Comparison of ENCODE assay signal across 25 mouse cellular contexts in genomic region chr1:124103049-124103448, GRCm38 (mm10). TPM values are rescaled to one million over a fixed set of nuclear protein-coding genes. Genes with fewer than 3 reads are reported as not detected.
DNase-seq lines count a peak whose midpoint lies in the region; ATAC-seq and TF ChIP-seq lines count a peak whose summit lies in the region.
"Had no signal": no experiment of that assay in that cellular context is flagged by ENCODE, and none has a peak within 500 bp of the region (broad histone marks: within the 10 kb centered on the region; RNA-seq: fewer than 3 reads in every experiment).

No protein-coding gene starts in this region.

- TF ChIP-seq EP300 in ES-Bruce4 (IDR thresholded peaks at IDR 0.05; ENCODE audit: insufficient read depth, low read depth, low read length): no peak

- TF ChIP-seq POLR2A in ES-Bruce4 (IDR thresholded peaks at IDR 0.05; ENCODE audit: insufficient read depth, low read length): no peak
- no peak for TF ChIP-seq POLR2A in bone marrow macrophage, adult 2 months (IDR thresholded peaks at IDR 0.05; ENCODE audit: borderline replicate concordance, low read depth, low read length)

- no peak overlapping the region for H3K4me3 ChIP-seq in embryonic facial prominence, embryonic 11.5 days (ENCODE audit: low read depth, low read length)
- H3K4me3 ChIP-seq in embryonic facial prominence, embryonic 10.5 days: no peak overlapping the region
- no peak overlapping the region for H3K4me3 ChIP-seq in left cerebral cortex, adult 2 months
- no peak overlapping the region for H3K4me3 ChIP-seq in ES-Bruce4 (ENCODE audit: low read depth, low read length)
- H3K4me3 ChIP-seq in bone marrow macrophage, adult 2 months (ENCODE audit: insufficient read depth, low read length): no peak overlapping the region
- H3K4me3 ChIP-seq: heart, embryonic 12.5 days; megakaryocyte, embryonic 14.5 days had no signal

- ATAC-seq in embryonic facial prominence, embryonic 11.5 days (replicated peaks; ENCODE audit: insufficient number of reproducible peaks, low FRiP score, low TSS enrichment, low read depth): no peak
- no peak for ATAC-seq in monocyte, adult 5-6 weeks (replicated peaks; ENCODE audit: insufficient number of reproducible peaks, low FRiP score, low TSS enrichment, poor library complexity, severe bottlenecking)
- ATAC-seq: intestine, embryonic 16.5 days; lung, postnatal 0 days; midbrain, embryonic 16.5 days had no signal

- intact Hi-C loops in left cerebral cortex, adult 2 months (cut with DNase I): no loop called here

- no peak overlapping the region for H3K9ac ChIP-seq in embryonic facial prominence, embryonic 11.5 days (replicated peaks; ENCODE audit: low read length)
- H3K9ac ChIP-seq in ES-Bruce4 (ENCODE audit: low read depth, poor library complexity, severe bottlenecking): no peak overlapping the region
- H3K9ac ChIP-seq: heart, embryonic 12.5 days; hindbrain, embryonic 14.5 days; liver, embryonic 14.5 days had no signal

- no peaks in the 10 kb centered on the region for H3K36me3 ChIP-seq in embryonic facial prominence, embryonic 11.5 days (replicated peaks; ENCODE audit: control insufficient read depth, insufficient read depth, low read depth, low read length)
- no peaks in the 10 kb centered on the region for H3K36me3 ChIP-seq in embryonic facial prominence, embryonic 10.5 days (replicated peaks)
- no peaks in the 10 kb centered on the region for H3K36me3 ChIP-seq in ES-Bruce4 (ENCODE audit: control insufficient read depth, insufficient read depth, low read length, poor library complexity, severe bottlenecking)
- H3K36me3 ChIP-seq: G1E; heart, embryonic 12.5 days had no signal

- no peaks in the 10 kb centered on the region for H3K9me3 ChIP-seq in embryonic facial prominence, embryonic 11.5 days (replicated peaks; ENCODE audit: control insufficient read depth, low read length)
- no peaks in the 10 kb centered on the region for H3K9me3 ChIP-seq in embryonic facial prominence, embryonic 10.5 days
- no peaks in the 10 kb centered on the region for H3K9me3 ChIP-seq in ES-Bruce4 (replicated peaks; ENCODE audit: control insufficient read depth, insufficient read depth, low read length, poor library complexity, severe bottlenecking)
- H3K9me3 ChIP-seq: heart, embryonic 12.5 days; megakaryocyte, embryonic 14.5 days had no signal

- no peak overlapping the region for H3K27ac ChIP-seq in embryonic facial prominence, embryonic 11.5 days (replicated peaks; ENCODE audit: low read depth, low read length)
- no peak overlapping the region for H3K27ac ChIP-seq in embryonic facial prominence, embryonic 10.5 days (replicated peaks)
- H3K27ac ChIP-seq in left cerebral cortex, adult 2 months: no peak overlapping the region
- no peak overlapping the region for H3K27ac ChIP-seq in ES-Bruce4 (ENCODE audit: insufficient read depth, low read length)
- no peak overlapping the region for H3K27ac ChIP-seq in bone marrow macrophage, adult 2 months (ENCODE audit: insufficient read depth, low read depth, low read length)
- H3K27ac ChIP-seq: hindbrain, embryonic 14.5 days; liver, embryonic 14.5 days had no signal

- H3K27me3 ChIP-seq in embryonic facial prominence, embryonic 11.5 days (ENCODE audit: control insufficient read depth, insufficient read depth, low read length): no peaks in the 10 kb centered on the region
- H3K27me3 ChIP-seq in embryonic facial prominence, embryonic 10.5 days (replicated peaks; ENCODE audit: low read depth, poor library complexity, severe bottlenecking): no peaks in the 10 kb centered on the region
- no peaks in the 10 kb centered on the region for H3K27me3 ChIP-seq in ES-Bruce4 (ENCODE audit: control insufficient read depth, insufficient read depth, low read length, poor library complexity, severe bottlenecking)
- H3K27me3 ChIP-seq: heart, embryonic 12.5 days; megakaryocyte, embryonic 14.5 days had no signal

- WGBS in embryonic facial prominence, embryonic 11.5 days: 27% methylated on average over 1 of the region's 1 CpGs
- 51% methylated on average over 1 of the region's 1 CpGs for WGBS in embryonic facial prominence, embryonic 10.5 days

- H3K4me2 ChIP-seq in embryonic facial prominence, embryonic 11.5 days (ENCODE audit: low read depth, low read length): no peak overlapping the region
- H3K4me2 ChIP-seq: heart, embryonic 12.5 days; hindbrain, embryonic 14.5 days had no signal

- peak; percentile 35 for TF ChIP-seq CTCF in left cerebral cortex, adult 2 months (IDR thresholded peaks at IDR 0.05)
- TF ChIP-seq CTCF in ES-Bruce4 (IDR thresholded peaks at IDR 0.05; ENCODE audit: low read depth, low read length): peak; percentile 8
- TF ChIP-seq CTCF in bone marrow macrophage, adult 2 months (IDR thresholded peaks at IDR 0.05; ENCODE audit: low read depth, low read length): 0 out of 2 replicates have a peak, but pooled peaks have one; percentile 12

- peak; percentile 4 for DNase-seq in embryonic facial prominence, embryonic 11.5 days (ENCODE audit: low spot score)
- DNase-seq in embryonic facial prominence, embryonic 10.5 days (ENCODE audit: low spot score): no peak
- no peak for DNase-seq in left cerebral cortex, adult 2 months (ENCODE audit: extremely low spot score in 1 of 2, low spot score in 2 of 2)
- DNase-seq in left cerebral cortex, adult 11 months (ENCODE audit: low spot score): no peak
- no peak for DNase-seq in testis, postnatal 10 days (ENCODE audit: low spot score)
- DNase-seq: adrenal gland, postnatal 36 days; cerebellum, adult 9-10 months; gastrocnemius, postnatal 10 days; heart, adult 11 months; kidney, postnatal 14 days; layer of hippocampus, adult 9-11 months; thymus, postnatal 25 days had no signal

- no peaks in the 10 kb centered on the region for H3K4me1 ChIP-seq in embryonic facial prominence, embryonic 11.5 days (ENCODE audit: control insufficient read depth, insufficient read depth, low read length)
- no peaks in the 10 kb centered on the region for H3K4me1 ChIP-seq in embryonic facial prominence, embryonic 10.5 days
- H3K4me1 ChIP-seq in ES-Bruce4 (ENCODE audit: control insufficient read depth, insufficient read depth, low read length): no peaks in the 10 kb centered on the region
- H3K4me1 ChIP-seq in bone marrow macrophage, adult 2 months (ENCODE audit: control insufficient read depth, insufficient read depth, low read length): no peaks in the 10 kb centered on the region
- H3K4me1 ChIP-seq: heart, embryonic 12.5 days; megakaryocyte, embryonic 14.5 days had no signal

RNA-seq across cellular contexts. Expression of gene Dpp10, which starts 57.7 kb away (rescaled TPM):
- polyA plus RNA-seq in embryonic facial prominence, embryonic 11.5 days (2014; fragmentation: Nextera tagmentation; extraction: Ambion mirVana): 0.20 and 0.29 TPM in 2 replicates
- polyA plus RNA-seq in embryonic facial prominence, embryonic 10.5 days (2016; fragmentation: Nextera tagmentation; extraction: Ambion mirVana): 0.03 and 0.11 TPM in 2 replicates
- total RNA-seq in left cerebral cortex, adult 2 months (2021): 100 to 1,000 TPM; 140 to 145 TPM
- polyA plus RNA-seq in ES-Bruce4 (2011; ENCODE audit: insufficient read depth, insufficient read length, low read depth, missing spikeins): 0.33 TPM in 1 of 2 replicates, not detected in the other
- 1.0 TPM in 1 of 2 replicates, not detected in the other for polyA plus RNA-seq in bone marrow macrophage, adult 2 months (2012; ENCODE audit: insufficient read depth, insufficient read length, missing spikeins)
- not detected in 3 replicates for total RNA-seq in monocyte, adult 5-6 weeks (2017)
- total RNA-seq: heart, postnatal 25 days had no signal
- polyA plus RNA-seq: C2C12; G1E; heart, embryonic 12.5 days; liver, embryonic 14.5 days; lung, postnatal 0 days had no signal
